Mouse (Mus musculus) ES-CJ7 (cell line): ENCODE results near the gene Olfr201.
"Not testable (repeated sequence)": the region's sequence is repeated elsewhere in the genome, so short reads cannot be mapped to it uniquely, and the experiment has no call there.

Experiments used
- DNase-seq: peaks from one replicate; pipeline ENCODE4 v3.0.0; 2011; ENCODE audit warnings: low read depth, low spot score

Gene Olfr201

DNA sequence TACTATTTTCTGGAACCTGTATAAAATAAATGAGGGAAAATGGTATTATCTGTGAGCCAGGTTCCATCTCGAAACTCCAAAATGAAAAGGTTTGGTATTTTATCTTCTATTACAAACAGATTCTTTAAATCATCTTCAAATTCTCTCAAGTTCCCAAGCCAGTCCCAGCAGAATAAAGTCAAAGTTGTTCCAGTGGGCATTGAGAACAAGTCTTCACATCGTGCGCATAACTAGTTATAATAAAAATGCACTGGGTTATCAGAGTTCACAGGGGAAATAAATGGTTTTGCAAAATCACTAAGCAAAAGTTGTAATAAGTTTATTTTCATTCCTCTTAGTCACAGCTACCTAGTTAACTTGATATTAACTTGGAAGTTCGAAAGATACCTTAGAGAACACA lies at the start of gene Olfr201:
Gene Olfr201 (minus strand): TSS at position 101 of the 400 bp plus-strand sequence.
- DNase-seq: not testable (repeated sequence)

DNA sequence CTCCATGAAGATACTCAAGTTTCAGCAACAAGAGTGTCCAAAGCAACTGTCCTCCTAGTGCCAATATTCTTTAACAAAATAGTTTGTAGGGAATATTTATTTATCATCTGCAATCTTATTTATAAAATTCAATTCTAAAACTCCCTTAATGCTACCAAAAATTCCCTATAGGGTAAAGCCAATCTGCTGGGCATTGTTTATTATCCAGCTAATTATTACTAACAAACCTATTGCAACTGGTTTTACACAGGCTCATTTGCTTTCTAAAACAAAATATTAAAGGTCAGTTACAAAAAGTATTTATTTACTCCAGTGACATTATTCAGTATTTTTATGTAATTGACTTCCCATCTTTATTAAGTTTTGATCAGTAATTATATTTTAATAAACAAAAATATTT lies 45.7 kb upstream of the Olfr201 start, which contains the start of gene Olfr204:
Gene Olfr204 (minus strand): TSS at position 101 of the 400 bp plus-strand sequence.
- no peak for DNase-seq

DNA sequence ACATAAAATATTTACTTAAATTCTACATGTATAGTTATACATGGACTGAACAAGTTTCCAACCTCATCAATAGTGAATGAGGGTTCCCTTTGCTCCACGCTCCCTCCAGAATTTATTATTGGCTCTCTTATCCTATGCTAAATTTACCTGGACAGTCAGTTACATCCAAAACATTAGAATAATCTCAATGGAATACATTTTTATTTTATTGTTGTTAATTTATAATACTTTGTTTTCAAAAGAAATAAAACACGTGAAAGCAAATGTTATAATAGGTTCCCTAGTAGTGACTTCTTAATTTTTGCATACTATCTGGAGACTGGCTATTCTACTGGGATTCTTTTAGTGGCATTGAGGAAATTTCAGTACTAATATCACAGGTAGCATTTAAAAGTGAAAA lies 26.1 kb upstream of the Olfr201 start, which contains the start of gene Olfr203:
Gene Olfr203 (plus strand): TSS at position 301 of the 400 bp plus-strand sequence.
- DNase-seq: no peak

DNA sequence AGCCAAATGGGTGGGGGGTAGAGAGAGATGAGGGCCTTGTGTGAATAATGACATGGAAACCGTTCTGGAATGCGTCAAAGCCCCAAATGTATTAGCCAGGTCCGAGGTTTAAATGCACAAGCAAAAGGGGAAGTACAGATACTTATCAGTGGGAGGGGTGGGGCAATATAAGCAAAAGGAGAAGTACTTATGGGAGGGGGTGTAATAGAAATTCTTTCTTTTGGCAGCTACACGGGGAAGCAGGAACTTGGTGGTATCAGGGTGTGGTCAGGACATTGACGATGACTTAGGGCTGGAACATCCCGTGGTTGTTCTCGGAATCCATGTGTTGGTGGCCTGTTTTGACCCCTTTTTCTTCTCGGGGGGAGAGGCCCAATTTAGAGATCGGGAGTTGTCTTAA lies 15.1 kb upstream of the Olfr201 start:
- DNase-seq: not testable (repeated sequence)

DNA sequence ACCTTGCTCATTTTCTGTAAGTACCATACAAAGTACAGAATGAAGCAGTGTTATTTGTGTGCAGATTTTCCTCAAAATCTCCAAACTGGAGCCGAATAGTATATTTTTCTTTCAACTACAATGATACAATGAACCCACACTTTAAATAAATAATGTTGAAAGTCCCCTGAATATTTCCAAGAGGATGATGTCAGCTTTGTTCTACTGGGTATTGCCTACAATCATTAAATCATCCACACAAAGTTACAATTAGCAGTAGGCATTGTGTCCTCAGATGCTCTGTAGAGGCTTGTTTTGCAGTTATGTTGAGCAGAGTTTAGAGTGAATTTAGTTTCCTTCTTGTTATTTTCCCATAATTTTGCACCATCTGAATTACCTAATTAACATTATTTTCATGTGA lies 14.3 kb upstream of the Olfr201 start, which contains the start of gene Olfr202:
Gene Olfr202 (minus strand): TSS at position 101 of the 400 bp plus-strand sequence.
- no peak for DNase-seq

DNA sequence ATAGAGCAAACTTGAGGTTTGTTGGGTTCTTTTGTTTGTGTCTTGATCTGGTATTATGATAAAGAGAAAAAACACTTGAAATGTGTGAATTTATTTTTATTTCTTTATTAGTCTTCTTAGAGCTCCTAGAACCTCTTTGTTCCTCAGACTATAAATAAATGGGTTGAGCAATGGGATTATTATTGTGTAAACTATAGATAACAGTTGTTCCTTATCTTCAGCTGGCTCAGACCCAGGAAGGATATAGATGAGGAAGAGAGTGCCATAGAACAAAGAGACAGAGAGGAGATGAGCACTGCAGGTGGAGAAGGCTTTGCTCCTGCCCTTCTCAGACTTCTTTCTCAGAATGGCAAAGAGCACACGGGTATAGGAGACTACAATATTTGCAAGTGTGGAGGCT lies 11.0 kb upstream of the Olfr201 start:
- DNase-seq: no peak

DNA sequence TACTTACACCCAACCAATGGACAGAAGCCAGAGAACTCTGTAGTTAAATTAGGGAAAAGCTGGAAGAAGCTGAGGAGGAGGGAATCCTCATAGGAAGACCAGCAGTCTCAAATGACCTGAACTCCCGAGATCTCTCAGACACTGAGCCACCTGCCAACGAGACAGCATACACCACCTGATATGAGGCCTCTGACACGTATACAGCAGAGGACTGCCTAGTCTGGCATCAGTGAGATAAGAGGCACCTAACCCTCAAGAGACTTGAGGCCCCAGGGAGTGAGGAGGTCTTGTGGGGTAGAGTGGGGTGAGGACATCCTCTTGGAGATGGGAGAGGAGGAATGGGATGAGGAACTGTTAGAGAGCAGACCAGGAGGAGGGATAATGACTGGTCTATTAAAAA lies 8.1 kb upstream of the Olfr201 start:
- DNase-seq: no peak

DNA sequence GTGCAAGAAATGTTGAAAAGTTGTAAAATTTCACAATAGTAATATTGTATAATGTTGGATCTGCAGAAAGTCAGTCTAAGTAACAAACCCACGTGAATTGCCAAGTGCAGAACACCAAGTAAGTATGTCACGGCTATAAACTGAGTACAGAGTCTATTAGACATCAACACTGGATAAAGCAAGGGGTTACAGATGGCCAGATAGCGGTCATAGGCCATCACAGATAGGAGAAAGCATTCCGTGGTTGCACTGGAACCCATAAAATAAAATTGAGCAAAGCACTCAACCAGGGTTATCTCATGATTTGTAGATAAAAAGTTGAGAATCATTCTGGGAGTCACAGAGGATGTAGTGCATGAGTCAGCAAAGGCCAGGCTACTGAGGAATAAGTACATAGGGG lies 3.3 kb downstream of the Olfr201 start:
- DNase-seq: not testable (repeated sequence)

DNA sequence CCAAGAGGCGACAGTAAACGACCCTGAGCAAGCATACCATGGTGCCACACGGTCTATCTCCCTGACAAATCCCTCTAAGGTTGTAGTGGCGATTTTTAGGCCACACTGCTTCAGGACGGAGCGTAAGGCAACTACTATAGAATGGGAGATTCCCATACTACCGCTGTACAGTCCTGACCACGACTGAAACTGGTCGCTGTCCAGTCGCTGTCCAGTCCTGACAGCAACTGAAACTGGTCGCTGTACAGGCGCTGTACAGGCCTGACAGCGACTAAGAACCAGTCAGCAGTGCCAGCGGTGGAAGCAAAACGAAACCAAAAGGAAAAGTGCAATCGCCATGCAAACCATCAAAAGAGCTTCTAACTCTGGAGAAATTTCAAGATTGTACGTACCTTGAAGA lies 22.7 kb downstream of the Olfr201 start:
- DNase-seq: no peak

DNA sequence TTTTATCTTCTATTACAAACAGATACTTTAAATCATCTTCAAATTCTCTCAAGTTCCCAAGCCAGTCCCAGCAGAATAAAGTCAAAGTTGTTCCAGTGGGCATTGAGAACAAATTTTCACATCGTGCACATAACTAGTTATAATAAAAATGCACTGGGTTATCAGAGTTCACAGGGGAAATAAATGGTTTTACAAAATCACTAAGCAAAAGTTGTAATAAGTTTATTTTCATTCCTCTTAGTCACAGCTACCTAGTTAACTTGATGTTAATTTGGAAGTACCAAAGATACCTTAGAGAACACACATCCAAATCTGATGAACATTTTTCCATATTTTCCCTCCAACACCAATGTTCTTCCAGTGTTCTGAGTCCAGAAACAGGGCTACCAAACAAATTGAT lies 52.8 kb downstream of the Olfr201 start, which contains the start of gene Olfr199:
Gene Olfr199 (minus strand): TSS at position 101 of the 400 bp plus-strand sequence.
- not testable (repeated sequence) for DNase-seq

DNA sequence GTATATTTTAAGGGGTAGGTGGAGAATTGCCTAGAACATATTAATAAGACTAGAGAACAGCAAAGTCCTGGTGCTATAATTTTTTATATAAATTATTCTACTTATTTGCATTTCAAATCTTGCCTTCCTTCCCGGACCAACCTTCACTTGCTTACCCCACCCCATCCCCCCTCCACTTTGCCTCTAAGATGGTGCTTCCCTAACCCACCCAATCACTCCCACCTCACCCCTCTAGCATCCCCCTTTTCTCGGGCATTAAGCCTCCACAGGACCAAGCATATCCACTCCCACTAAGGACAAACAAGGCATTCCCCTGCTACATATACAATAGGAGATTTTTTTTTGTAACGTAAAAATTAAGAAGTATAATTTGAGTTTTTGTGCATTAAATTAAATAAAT lies 54.6 kb downstream of the Olfr201 start:
- not testable (repeated sequence) for DNase-seq
